Mouse (Mus musculus) heart, postnatal 0 days (tissue): ENCODE data around the gene Frem1.

Source experiments
- CTCF ChIP-seq: IDR thresholded peaks from 2 replicates; pipeline ENCODE4 v1.5.1; 2016; ENCODE audit warnings: antibody characterized with exemption, control low read depth, low read depth
- EP300 ChIP-seq: IDR thresholded peaks from 2 replicates; pipeline ENCODE4 v1.6.1; 2016; ENCODE audit warnings: antibody characterized with exemption, low read depth

- TF ChIP-seq CTCF = no peak
- no peak for TF ChIP-seq EP300
These were observed 41.8 kb upstream of the Frem1 start for GRCm38 (mm10) chr4:83093941-83094340.
